Mouse (Mus musculus): Measurements from ENCODE around the gene Cmtm7. TPM values are rescaled to one million over a fixed set of nuclear protein-coding genes. Genes with fewer than 3 reads are reported as not detected.

Cmtm7 gene
- polyA plus RNA-seq, 1 experiment from 2014 or later: 59.5 TPM

GRCm38 (mm10) chr9:114778877-114779276 is 2.8 kb downstream of the Cmtm7 start:
- Histone ChIP-seq H3K27me3 (peaks cover 8% of the 10 kb centered on the region; the same call in 1 of the 2 replicates), H3K4me3 (replicated peaks) (no peak overlapping the region), H3K4me1 (replicated peaks) (peaks cover 60% of the 10 kb centered on the region), H3K36me3 (no peaks in the 10 kb centered on the region), H3K9me3 (replicated peaks) (no peaks in the 10 kb centered on the region), H3K9ac (no peak overlapping the region), H3K4me2 (no peak overlapping the region; the same call in 1 of the 2 replicates), H3K27ac (no peak overlapping the region)
- ATAC-seq (ENCODE audit: low read depth) (no peak), DNase-seq (no peak)
- WGBS (ENCODE audit: insufficient replicate concordance): 61% methylated on average over 7 of the region's 7 CpGs

- peak overlapping the region; percentile 39 for H3K4me2 ChIP-seq
- peaks cover 60% of the 10 kb centered on the region for H3K4me1 ChIP-seq (replicated peaks)
- H3K27me3 ChIP-seq: peaks cover 8% of the 10 kb centered on the region; the same call in 1 of the 2 replicates
- no peaks in the 10 kb centered on the region for H3K36me3 ChIP-seq
- ATAC-seq (ENCODE audit: low read depth) (no peak), DNase-seq (no peak)
- 19% methylated on average over 7 of the region's 7 CpGs for WGBS (ENCODE audit: insufficient replicate concordance)
- peak overlapping the region; percentile 57; the same call in 1 of the 2 replicates for H3K27ac ChIP-seq
- no peaks in the 10 kb centered on the region for H3K9me3 ChIP-seq (replicated peaks)
- no peak overlapping the region for H3K4me3 ChIP-seq (replicated peaks)
- no peak overlapping the region for H3K9ac ChIP-seq
Measured at GRCm38 (mm10) chr9:114778047-114778390, 3.6 kb downstream of the Cmtm7 start.

GRCm38 (mm10) chr9:114777178-114778046 is 4.2 kb downstream of the Cmtm7 start:
- ATAC-seq (ENCODE audit: low read depth): no peak
- Histone ChIP-seq H3K9ac (0 out of 2 replicates have a peak overlapping the region, but pooled peaks have one; percentile 8), H3K27ac (peak overlapping the region; percentile 57), H3K4me1 (replicated peaks) (peaks cover 58% of the 10 kb centered on the region), H3K9me3 (replicated peaks) (no peaks in the 10 kb centered on the region), H3K36me3 (peaks cover 4% of the 10 kb centered on the region), H3K4me3 (replicated peaks) (no peak overlapping the region; the same call in 1 of the 2 replicates), H3K4me2 (peak overlapping the region; percentile 39), H3K27me3 (peaks cover 8% of the 10 kb centered on the region; the same call in 1 of the 2 replicates)
- WGBS (ENCODE audit: insufficient replicate concordance): 17% methylated on average over 6 of the region's 6 CpGs
- DNase-seq: no peak

- peaks cover 48% of the 10 kb centered on the region for H3K4me1 ChIP-seq (replicated peaks)
- peaks cover 12% of the 10 kb centered on the region for H3K36me3 ChIP-seq
- no peak overlapping the region for H3K4me3 ChIP-seq (replicated peaks)
- H3K4me2 ChIP-seq: no peak overlapping the region; the same call in 1 of the 2 replicates
- WGBS (ENCODE audit: insufficient replicate concordance): 52% methylated on average over 3 of the region's 3 CpGs
- H3K9ac ChIP-seq: no peak overlapping the region
- peaks cover 8% of the 10 kb centered on the region; the same call in 1 of the 2 replicates for H3K27me3 ChIP-seq
- no peak overlapping the region; the same call in 1 of the 2 replicates for H3K27ac ChIP-seq
- no peaks in the 10 kb centered on the region for H3K9me3 ChIP-seq (replicated peaks)
- DNase-seq (no peak), ATAC-seq (ENCODE audit: low read depth) (no peak)
Measured at GRCm38 (mm10) chr9:114776361-114776760, 5.3 kb downstream of the Cmtm7 start.

GRCm38 (mm10) chr9:114775272-114775671 is 6.4 kb downstream of the Cmtm7 start:
- DNase-seq (no peak), ATAC-seq (ENCODE audit: low read depth) (no peak)
- Histone ChIP-seq H3K4me1 (replicated peaks) (peaks cover 38% of the 10 kb centered on the region), H3K36me3 (peaks cover 12% of the 10 kb centered on the region), H3K9ac (no peak overlapping the region), H3K27ac (peak overlapping the region; percentile 53), H3K9me3 (replicated peaks) (no peaks in the 10 kb centered on the region), H3K4me2 (0 out of 2 replicates have a peak overlapping the region, but pooled peaks have one; percentile 8), H3K27me3 (peaks cover 5% of the 10 kb centered on the region; the same call in 1 of the 2 replicates), H3K4me3 (replicated peaks) (no peak overlapping the region)
- 40% methylated on average over 4 of the region's 4 CpGs for WGBS (ENCODE audit: insufficient replicate concordance)

GRCm38 (mm10) chr9:114774629-114775028 is 7.0 kb downstream of the Cmtm7 start:
- H3K4me1 ChIP-seq (replicated peaks): peaks cover 32% of the 10 kb centered on the region
- no peaks in the 10 kb centered on the region for H3K27me3 ChIP-seq
- H3K4me2 ChIP-seq: no peak overlapping the region
- ATAC-seq (ENCODE audit: low read depth): no peak
- peaks cover 12% of the 10 kb centered on the region for H3K36me3 ChIP-seq
- DNase-seq: no peak
- no peaks in the 10 kb centered on the region for H3K9me3 ChIP-seq (replicated peaks)
- H3K27ac ChIP-seq: no peak overlapping the region
- H3K9ac ChIP-seq: no peak overlapping the region
- WGBS (ENCODE audit: insufficient replicate concordance): 67% methylated on average over 6 of the region's 6 CpGs
- no peak overlapping the region for H3K4me3 ChIP-seq (replicated peaks)

- WGBS (ENCODE audit: insufficient replicate concordance): 73% methylated on average over 7 of the region's 7 CpGs
- H3K4me2 ChIP-seq: no peak overlapping the region
- DNase-seq: no peak
Measured at GRCm38 (mm10) chr9:114771565-114771964, 10.1 kb downstream of the Cmtm7 start.

GRCm38 (mm10) chr9:114770224-114770623 is 11.4 kb downstream of the Cmtm7 start:
- DNase-seq (no peak), ATAC-seq (ENCODE audit: low read depth) (no peak)
- Histone ChIP-seq H3K9ac (no peak overlapping the region), H3K4me2 (no peak overlapping the region), H3K4me1 (replicated peaks) (peaks cover 6% of the 10 kb centered on the region), H3K9me3 (replicated peaks) (no peaks in the 10 kb centered on the region), H3K36me3 (peaks cover 12% of the 10 kb centered on the region), H3K27ac (no peak overlapping the region), H3K4me3 (replicated peaks) (no peak overlapping the region), H3K27me3 (no peaks in the 10 kb centered on the region)
- WGBS (ENCODE audit: insufficient replicate concordance): 40% methylated on average over 4 of the region's 4 CpGs

More at GRCm38 (mm10) chr9:114771565-114771964, 10.1 kb downstream of the Cmtm7 start:
- ATAC-seq (ENCODE audit: low read depth): no peak
- no peaks in the 10 kb centered on the region for H3K9me3 ChIP-seq (replicated peaks)
- H3K27ac ChIP-seq: no peak overlapping the region
- H3K9ac ChIP-seq: no peak overlapping the region
- no peak overlapping the region for H3K4me3 ChIP-seq (replicated peaks)
- H3K27me3 ChIP-seq: no peaks in the 10 kb centered on the region
- H3K36me3 ChIP-seq: peaks cover 12% of the 10 kb centered on the region
- H3K4me1 ChIP-seq (replicated peaks): peaks cover 18% of the 10 kb centered on the region

GRCm38 (mm10) chr9:114768066-114768465 is 13.6 kb downstream of the Cmtm7 start:
- H3K9me3 ChIP-seq (replicated peaks): no peaks in the 10 kb centered on the region
- H3K36me3 ChIP-seq: peaks cover 12% of the 10 kb centered on the region
- H3K27me3 ChIP-seq: no peaks in the 10 kb centered on the region
- H3K4me2 ChIP-seq: no peak overlapping the region
- H3K4me3 ChIP-seq (replicated peaks): no peak overlapping the region
- no peak overlapping the region for H3K27ac ChIP-seq
- WGBS (ENCODE audit: insufficient replicate concordance): 60% methylated on average over 10 of the region's 10 CpGs
- no peak for ATAC-seq (ENCODE audit: low read depth)
- no peak for DNase-seq
- H3K4me1 ChIP-seq (replicated peaks): no peaks in the 10 kb centered on the region; the same call in 1 of the 2 replicates
- no peak overlapping the region for H3K9ac ChIP-seq

GRCm38 (mm10) chr9:114767507-114767906 is 14.1 kb downstream of the Cmtm7 start:
- no peaks in the 10 kb centered on the region; the same call in 1 of the 2 replicates for H3K4me1 ChIP-seq (replicated peaks)
- 76% methylated on average over 2 of the region's 2 CpGs for WGBS (ENCODE audit: insufficient replicate concordance)
- no peak overlapping the region for H3K9ac ChIP-seq
- H3K27me3 ChIP-seq: no peaks in the 10 kb centered on the region
- H3K4me2 ChIP-seq: no peak overlapping the region
- no peak overlapping the region for H3K4me3 ChIP-seq (replicated peaks)
- peaks cover 13% of the 10 kb centered on the region for H3K36me3 ChIP-seq
- no peaks in the 10 kb centered on the region for H3K9me3 ChIP-seq (replicated peaks)
- H3K27ac ChIP-seq: no peak overlapping the region
- DNase-seq (no peak), ATAC-seq (ENCODE audit: low read depth) (no peak)

- Histone ChIP-seq H3K27ac (no peak overlapping the region), H3K4me2 (no peak overlapping the region), H3K36me3 (peaks cover 11% of the 10 kb centered on the region; the same call in 1 of the 2 replicates), H3K27me3 (no peaks in the 10 kb centered on the region), H3K4me1 (replicated peaks) (no peaks in the 10 kb centered on the region; the same call in 1 of the 2 replicates), H3K9me3 (replicated peaks) (no peaks in the 10 kb centered on the region), H3K9ac (no peak overlapping the region), H3K4me3 (replicated peaks) (no peak overlapping the region)
- 77% methylated on average over 13 of the region's 13 CpGs for WGBS (ENCODE audit: insufficient replicate concordance)
- ATAC-seq (ENCODE audit: low read depth) (no peak), DNase-seq (no peak)
Measured at GRCm38 (mm10) chr9:114767030-114767429, 14.6 kb downstream of the Cmtm7 start.

All from liver, embryonic 13.5 days (tissue).